Mouse (Mus musculus) hindbrain, embryonic 16.5 days (tissue): ENCODE data around the gene Slc26a1. TPM values are rescaled to one million over a fixed set of nuclear protein-coding genes. Genes with fewer than 3 reads are reported as not detected.

Experiments used
- ATAC-seq: fragments of 200-750 bp; cut with Nextera tagmentation; 2 replicates; pipeline ENCODE4 v1.8.0; 2017; ENCODE audit warnings: moderate TSS enrichment, moderate library complexity
- H3K27ac ChIP-seq: fragments of 300-500 bp; sonication (generic); 2 replicates; pipeline ENCODE4 v1.5.1; 2014; ENCODE audit warnings: low read depth, mild to moderate bottlenecking, control low read depth, low read length, moderate library complexity
- H3K27me3 ChIP-seq: fragments of 300-500 bp; sonication (generic); replicated peaks from 2 replicates; pipeline ENCODE4 v1.6.1; 2014; ENCODE audit warnings: low read length; ENCODE audit not compliant: control insufficient read depth, insufficient read depth
- H3K36me3 ChIP-seq: fragments of 300-500 bp; sonication (generic); 2 replicates; pipeline ENCODE4 v1.6.1; 2014; ENCODE audit warnings: mild to moderate bottlenecking, low read length, moderate library complexity, mixed read lengths; ENCODE audit not compliant: control insufficient read depth, insufficient read depth
- H3K4me1 ChIP-seq: fragments of 300-500 bp; sonication (generic); 2 replicates; pipeline ENCODE4 v1.6.1; 2014; ENCODE audit warnings: low read depth, low read length; ENCODE audit not compliant: control insufficient read depth, insufficient read depth
- H3K4me2 ChIP-seq: fragments of 300-500 bp; sonication (generic); 2 replicates; pipeline ENCODE4 v1.6.1; 2014; ENCODE audit warnings: mild to moderate bottlenecking, low read length, control low read depth, moderate library complexity
- H3K4me3 ChIP-seq: fragments of 300-500 bp; sonication (generic); 2 replicates; pipeline ENCODE4 v1.5.1; 2014; ENCODE audit warnings: mild to moderate bottlenecking, low read length, control low read depth, moderate library complexity
- H3K9ac ChIP-seq: fragments of 300-500 bp; sonication (generic); 2 replicates; pipeline ENCODE4 v1.6.1; 2014; ENCODE audit warnings: low read depth, mild to moderate bottlenecking, control low read depth, low read length, moderate library complexity
- H3K9me3 ChIP-seq: fragments of 300-500 bp; sonication (generic); 2 replicates; pipeline ENCODE4 v1.6.1; 2014; ENCODE audit warnings: mild to moderate bottlenecking, low read length, moderate library complexity; ENCODE audit not compliant: control insufficient read depth
- WGBS: fragments of 180-500 bp; shearing (Covaris S2); extraction: QIAGEN DNeasy Blood & Tissue Kit; methylation state at CpG from one replicate; pipeline ENCODE4 v1.1.7; 2014; 5-methylcytosine and 5-hydroxymethylcytosine counted together
- polyA plus RNA-seq: library from polyadenylated mRNA; unstranded; fragments of >200 nt; fragmentation: Nextera tagmentation; extraction: Ambion mirVana; gene quantifications from 2 replicates; pipeline ENCODE4 v1.2.1, GENCODE M21; 2015

The Slc26a1 gene
- polyA plus RNA-seq, 1 experiment from 2014 or later: 3.6 TPM

DNA sequence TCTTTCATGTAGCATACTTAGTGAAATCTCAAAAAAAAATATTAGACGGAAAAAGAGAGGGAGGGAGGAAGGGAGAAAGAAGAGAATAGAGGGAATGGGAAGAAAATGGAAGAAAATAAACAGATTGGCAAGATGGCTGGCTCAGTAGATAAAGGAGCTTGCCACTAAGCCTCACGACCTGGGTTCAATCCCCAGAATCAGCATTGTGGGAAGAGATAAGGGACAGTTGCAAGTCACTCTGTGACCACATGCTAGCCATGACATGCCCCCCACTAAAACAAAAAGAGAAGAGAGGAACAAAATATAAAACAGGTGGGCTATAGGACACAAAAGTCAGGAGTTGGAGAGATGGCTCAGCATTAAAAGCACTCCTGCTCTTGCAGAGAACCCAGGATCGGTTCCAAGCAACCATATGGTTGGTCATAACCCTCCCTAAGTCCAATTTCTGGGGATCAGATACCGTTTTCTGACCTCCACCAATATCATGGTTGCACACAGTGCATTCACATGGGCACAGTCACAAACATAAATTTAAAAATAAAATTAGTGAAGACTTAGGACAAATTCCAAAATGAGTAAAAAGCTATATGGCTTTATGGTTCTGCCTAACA lies 49.2 kb downstream of the Slc26a1 start:
- no peak overlapping the region for H3K4me3 ChIP-seq
- peaks cover 16% of the 10 kb centered on the region for H3K36me3 ChIP-seq
- H3K4me1 ChIP-seq: peaks cover 19% of the 10 kb centered on the region
- no peaks in the 10 kb centered on the region for H3K27me3 ChIP-seq
- no peak overlapping the region for H3K9ac ChIP-seq
- no peak overlapping the region for H3K27ac ChIP-seq
- no peaks in the 10 kb centered on the region for H3K9me3 ChIP-seq
- no peak for ATAC-seq
- WGBS: 88% methylated on average over 4 of the region's 4 CpGs
- H3K4me2 ChIP-seq: no peak overlapping the region

DNA sequence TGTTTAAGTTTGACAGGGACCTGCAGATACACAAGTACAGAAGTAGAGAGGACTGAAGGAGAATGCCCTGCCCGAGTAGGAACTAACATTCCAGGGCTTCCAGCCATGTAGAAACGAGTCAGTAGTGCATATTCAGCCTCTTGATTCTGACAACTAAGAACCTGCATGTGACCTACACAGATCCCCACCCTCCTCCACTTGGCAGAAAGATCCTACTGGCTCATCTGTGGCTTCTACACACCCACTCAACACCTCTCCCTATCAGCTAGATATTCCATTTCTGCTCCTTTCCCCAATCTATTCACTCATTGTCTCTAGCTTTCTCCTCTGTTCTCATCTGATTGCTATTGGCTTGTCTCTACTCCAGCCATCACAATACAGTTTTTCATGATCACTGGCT lies 53.5 kb downstream of the Slc26a1 start:
- Histone ChIP-seq H3K4me2 (no peak overlapping the region), H3K4me3 (no peak overlapping the region), H3K36me3 (peaks cover 16% of the 10 kb centered on the region)

More for the DNA sequence above, 53.5 kb downstream of the Slc26a1 start:
- no peaks in the 10 kb centered on the region for H3K27me3 ChIP-seq
- H3K9me3 ChIP-seq: no peaks in the 10 kb centered on the region
- no peak overlapping the region for H3K27ac ChIP-seq
- WGBS: 74% methylated on average over 2 of the region's 2 CpGs
- no peak overlapping the region for H3K9ac ChIP-seq
- no peaks in the 10 kb centered on the region for H3K4me1 ChIP-seq
- no peak for ATAC-seq

Other genes with a start within 250 kb of the Slc26a1 start
- 329 and 384 TPM in 2 replicates for gene Atp5k, start 241.1 kb downstream of the Slc26a1 start, polyA plus RNA-seq
- 0.20 and 0.29 TPM in 2 replicates for gene Mfsd7a, start 226.7 kb downstream of the Slc26a1 start, polyA plus RNA-seq
- 20.2 and 22.8 TPM in 2 replicates for gene Pcgf3, start 214.3 kb downstream of the Slc26a1 start, polyA plus RNA-seq
- 238 and 264 TPM in 2 replicates for gene Cplx1, start 125.5 kb downstream of the Slc26a1 start, polyA plus RNA-seq
- gene Gak, start 45.8 kb downstream of the Slc26a1 start, polyA plus RNA-seq: 47.5 and 56.5 TPM in 2 replicates
- 28.6 and 30.9 TPM in 2 replicates for gene Tmem175, start 45.8 kb downstream of the Slc26a1 start, polyA plus RNA-seq
- 13.3 and 13.7 TPM in 2 replicates for gene Idua, start 15.2 kb downstream of the Slc26a1 start, polyA plus RNA-seq
- 26.6 and 33.4 TPM in 2 replicates for gene Dgkq, start 5.9 kb downstream of the Slc26a1 start, polyA plus RNA-seq
- gene Fgfrl1, start 16.8 kb upstream of the Slc26a1 start, polyA plus RNA-seq: 4.7 and 4.8 TPM in 2 replicates
- gene Rnf212, start 99.4 kb upstream of the Slc26a1 start, polyA plus RNA-seq: 0.25 TPM in 1 of 2 replicates, not detected in the other
- gene Tmed11, start 119.8 kb upstream of the Slc26a1 start, polyA plus RNA-seq: not detected in 2 replicates
- gene Vmn2r8, start 133.3 kb upstream of the Slc26a1 start, polyA plus RNA-seq: not detected in 2 replicates
- not detected in 2 replicates for gene Vmn2r9, start 177.0 kb upstream of the Slc26a1 start, polyA plus RNA-seq